Mouse (Mus musculus) small intestine, adult 2 months (tissue): ENCODE measurements around the gene Gch1.

ENCODE experiments used
- CTCF ChIP-seq: fragments of 200-500 bp; IDR thresholded peaks from 2 replicates; pipeline ENCODE4 v1.5.1; 2012; ENCODE audit warnings: low read depth, mild to moderate bottlenecking, control low read depth, inconsistent platforms, low read length, moderate library complexity, mixed read lengths; ENCODE audit not compliant: insufficient replicate concordance, insufficient read length; ENCODE audit errors: extremely low read depth
- POLR2A ChIP-seq: fragments of 200-500 bp; IDR thresholded peaks from 2 replicates; pipeline ENCODE4 v1.6.1; 2012; ENCODE audit warnings: low read depth, mild to moderate bottlenecking, control low read depth, inconsistent platforms, low read length, moderate library complexity

GRCm38 (mm10) chr14:47216541-47216940 is 27.3 kb upstream of the Gch1 start:
- TF ChIP-seq POLR2A: no peak
- no peak for TF ChIP-seq CTCF
